Mouse (Mus musculus): ENCODE measurements at regions not wholly inside any gene's neighbourhood (a gene's known extent, or its start where the extent isn't known, plus 50 kb on each side); places are given as distances from the start of the nearest gene placed in this dataset.
"Not testable (repeated sequence)": the region's sequence is repeated elsewhere in the genome, so short reads cannot be mapped to it uniquely, and the experiment has no call there.

- DNase-seq (ENCODE audit: low spot score), result no peak
Observed at GRCm38 (mm10) chr2:18617520-18617919, 54.7 kb upstream of the Commd3 start.

DNA sequence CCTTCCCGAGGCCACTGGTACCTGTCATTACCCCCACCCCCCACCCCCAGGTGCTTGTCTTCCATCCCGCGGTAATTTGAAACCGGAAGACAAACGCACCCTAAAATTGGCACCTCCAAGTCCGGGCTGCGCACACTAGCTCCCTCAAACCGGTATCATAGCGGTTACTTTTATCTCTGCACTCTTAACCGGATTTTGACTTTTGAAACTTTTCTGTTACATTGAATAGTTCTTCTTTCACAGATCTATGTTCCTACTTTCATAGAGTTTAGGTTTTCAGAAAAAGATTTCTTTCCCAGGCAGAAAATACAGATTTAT lies 62.4 kb upstream of the Commd3 start:
- DNase-seq (ENCODE audit: low spot score), result no peak

- DNase-seq (ENCODE audit: low spot score), result no peak
Observed at GRCm38 (mm10) chr2:18609075-18609867, 62.9 kb upstream of the Commd3 start.

GRCm38 (mm10) chr2:18608260-18609074 lies 63.7 kb upstream of the Commd3 start:
- DNase-seq (ENCODE audit: low spot score), result peak; percentile 52

- no peak for DNase-seq (ENCODE audit: low spot score)
Observed at GRCm38 (mm10) chr2:18607586-18608259, 64.5 kb upstream of the Commd3 start.

DNA sequence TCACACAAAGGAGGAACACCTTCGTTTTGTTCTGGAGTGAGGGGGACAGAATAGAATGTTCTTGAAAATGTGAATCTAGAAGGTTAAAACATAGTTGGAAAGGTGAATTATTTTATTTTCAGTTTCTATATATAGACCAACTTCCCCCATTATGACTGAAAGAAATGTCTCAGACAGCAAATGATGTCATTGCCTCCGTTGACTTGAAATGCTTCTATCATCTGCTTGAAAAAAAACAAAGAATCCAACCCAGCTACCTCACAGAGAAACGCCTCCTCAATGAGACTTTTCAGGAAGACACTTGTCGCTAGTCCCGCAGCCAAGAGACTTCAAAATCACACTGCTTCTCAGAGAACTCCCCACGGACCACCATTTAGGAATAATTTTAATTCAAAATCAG lies 65.1 kb upstream of the Commd3 start:
- DNase-seq (ENCODE audit: low spot score), result no peak

- DNase-seq (ENCODE audit: low spot score), result no peak
Observed at GRCm38 (mm10) chr2:18592221-18592620, 80.0 kb upstream of the Commd3 start.

DNA sequence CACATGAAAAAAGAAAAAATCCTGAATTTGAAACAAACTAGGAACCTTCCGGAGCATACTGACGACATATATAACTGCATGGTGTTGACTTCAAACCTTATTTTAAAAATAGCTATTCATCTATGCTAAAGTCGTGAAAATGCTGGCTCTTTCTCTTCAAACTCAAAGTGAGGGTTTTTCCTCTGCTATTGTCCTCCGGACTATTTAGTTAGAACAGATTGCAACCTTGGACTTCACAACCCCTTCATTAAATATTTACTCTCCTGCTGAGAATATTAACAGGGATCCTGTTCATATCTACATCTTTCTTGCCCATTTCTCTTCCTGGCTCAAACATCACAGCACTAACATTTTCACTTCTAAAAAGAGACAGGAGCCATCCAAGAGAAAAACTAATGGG lies 84.0 kb upstream of the Commd3 start:
- no peak for DNase-seq (ENCODE audit: low spot score)

GRCm38 (mm10) chr2:18587746-18588231 lies 84.4 kb upstream of the Commd3 start:
- DNase-seq (ENCODE audit: low spot score), result no peak

DNA sequence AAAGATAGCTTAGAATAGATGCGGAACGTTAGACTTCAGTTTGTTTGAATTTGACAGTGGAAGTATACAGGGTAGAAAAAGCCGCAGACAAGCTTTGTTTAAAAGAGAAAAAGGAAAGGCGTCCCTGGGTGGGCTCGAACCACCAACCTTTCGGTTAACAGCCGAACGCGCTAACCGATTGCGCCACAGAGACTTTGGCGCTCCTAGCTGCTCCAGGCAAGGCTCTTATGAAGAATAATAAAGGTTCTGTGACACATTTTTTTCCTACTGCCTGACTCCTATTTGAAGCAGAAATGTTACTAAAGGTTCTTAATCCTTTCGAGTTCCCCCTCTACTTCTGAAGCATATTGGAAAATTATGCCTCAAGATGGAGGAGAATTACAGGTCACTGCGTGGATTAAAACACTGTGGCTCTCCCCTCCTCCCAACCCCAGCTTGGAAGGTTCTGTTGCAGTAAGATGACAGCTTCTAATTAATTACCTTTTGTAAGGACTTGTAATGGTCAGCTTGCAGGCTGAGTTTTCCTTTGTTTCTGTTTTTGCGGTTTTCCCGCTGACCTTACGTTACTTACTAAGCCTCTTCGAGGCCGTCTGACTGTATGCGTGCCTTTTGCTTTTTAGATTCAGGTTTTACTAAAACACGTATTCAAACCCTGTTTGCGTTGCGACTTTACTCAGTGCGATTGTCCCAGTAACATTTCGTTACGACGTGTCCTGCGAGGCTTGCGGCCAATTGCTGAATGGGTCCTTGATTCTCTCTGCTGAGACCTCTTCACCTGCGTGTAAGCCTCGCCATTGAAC lies 85.1 kb upstream of the Commd3 start:
- peak; percentile 89 for DNase-seq (ENCODE audit: low spot score)

DNA sequence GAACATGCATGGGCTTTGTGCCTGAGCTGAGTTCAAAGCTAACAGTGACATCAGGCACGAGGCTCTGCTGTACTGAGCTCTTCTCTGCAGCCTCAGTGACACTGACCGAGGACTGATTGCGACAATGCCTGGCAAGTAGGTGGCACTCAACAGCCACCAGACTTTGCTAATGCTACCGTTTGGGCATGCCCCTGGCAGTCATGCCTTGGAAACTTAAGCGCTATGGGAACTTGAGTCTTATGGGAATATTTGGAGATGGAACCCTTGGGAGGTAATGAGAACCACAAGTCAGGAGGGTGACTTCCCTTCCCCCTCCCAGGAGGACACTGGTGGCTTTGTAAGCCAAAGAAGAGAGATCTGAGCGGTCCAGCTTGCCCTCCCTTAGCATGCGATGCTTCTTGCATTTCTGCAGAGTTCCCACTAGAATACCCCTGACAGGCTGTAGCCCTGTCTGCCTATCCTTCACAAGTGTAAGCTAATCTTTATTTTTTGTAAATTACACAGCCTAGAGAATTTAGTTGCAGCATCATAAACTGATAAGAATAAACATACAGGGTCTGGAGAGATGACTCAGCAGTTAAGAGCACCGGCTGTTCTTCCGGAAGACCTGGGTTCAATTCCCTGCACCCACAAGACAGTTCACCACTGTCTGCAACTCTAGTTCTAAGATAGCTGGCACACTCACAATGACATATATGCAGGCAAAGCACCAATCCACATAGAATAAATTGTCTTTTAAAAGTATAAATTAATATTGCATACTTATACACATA lies 86.4 kb upstream of the Commd3 start:
- DNase-seq (ENCODE audit: low spot score), result peak; percentile 22

DNA sequence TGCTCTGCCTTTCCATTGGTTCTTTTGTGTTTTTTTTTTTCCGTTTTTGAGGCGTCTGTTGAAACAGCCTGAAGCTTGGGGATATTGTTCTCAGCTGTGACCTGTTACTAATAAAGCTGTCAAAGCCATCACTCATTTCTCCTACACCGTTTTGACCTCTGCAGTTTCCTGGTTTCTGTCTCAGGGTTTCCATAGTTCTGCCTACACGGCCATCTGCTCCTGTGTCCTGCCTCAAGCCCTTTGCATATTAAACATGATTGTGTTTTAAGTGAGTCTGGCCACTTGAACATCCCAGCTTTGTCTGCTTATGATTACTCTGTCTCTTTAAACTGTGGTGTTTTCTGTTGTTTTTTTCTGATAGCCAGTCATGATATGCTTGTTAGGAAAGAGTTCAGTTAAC lies 114.1 kb upstream of the Commd3 start:
- no peak for DNase-seq (ENCODE audit: low spot score)

DNA sequence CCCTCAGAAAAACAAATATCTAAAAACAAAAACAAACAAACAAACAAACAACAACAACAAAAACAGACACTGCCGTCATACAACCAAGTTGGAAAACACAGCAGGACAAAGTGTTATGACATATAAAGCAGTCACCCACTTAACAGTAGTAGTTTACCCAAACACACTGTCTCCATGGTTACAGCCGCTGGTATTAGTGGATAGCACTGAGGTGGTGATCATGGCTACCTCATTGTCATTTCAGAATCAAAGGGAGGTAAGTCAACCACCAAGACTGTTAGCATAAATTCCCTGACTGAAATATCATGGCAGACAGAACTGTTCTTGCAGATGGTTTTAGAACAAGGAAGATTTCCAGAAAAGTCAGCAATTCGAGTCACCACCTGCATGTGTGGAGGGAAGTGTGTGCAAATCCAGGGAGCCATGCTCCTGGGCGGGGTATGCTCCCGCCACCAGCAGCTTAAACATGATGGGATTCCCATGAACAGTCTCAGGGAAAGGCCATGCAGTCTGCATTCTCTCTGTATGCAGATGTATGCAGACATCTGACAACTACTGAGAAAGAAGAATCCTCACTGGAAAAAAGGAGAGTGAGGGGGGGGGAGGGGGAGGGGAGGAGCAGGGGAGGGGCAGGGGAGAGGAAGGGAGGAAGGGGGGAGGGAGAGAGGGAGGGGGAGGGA lies 124.1 kb upstream of the Commd3 start:
- DNase-seq (ENCODE audit: low spot score), result no peak

DNA sequence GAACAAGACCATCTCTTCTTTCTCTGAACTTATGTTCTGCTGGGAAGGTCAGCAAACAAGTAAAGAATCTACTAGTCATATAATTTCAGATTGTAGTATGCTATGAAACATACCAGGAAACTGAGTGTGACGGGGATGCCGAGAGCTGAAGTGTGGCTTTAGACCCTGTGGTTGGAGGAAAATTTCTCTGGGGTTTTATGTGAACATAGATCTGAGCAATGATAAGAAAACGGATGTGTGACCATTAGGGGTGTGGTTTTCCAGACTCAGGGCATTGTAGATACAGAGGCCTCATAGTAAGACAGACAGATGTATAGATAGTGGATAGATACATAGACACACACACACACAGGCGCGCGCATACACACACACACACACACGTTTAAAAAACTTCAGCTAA lies 131.8 kb upstream of the Dnajc1 start:
- no peak for DNase-seq (ENCODE audit: low spot score)

- no peak for DNase-seq (ENCODE audit: low spot score)
Observed at GRCm38 (mm10) chr2:18523911-18524310, 131.3 kb upstream of the Dnajc1 start.

DNA sequence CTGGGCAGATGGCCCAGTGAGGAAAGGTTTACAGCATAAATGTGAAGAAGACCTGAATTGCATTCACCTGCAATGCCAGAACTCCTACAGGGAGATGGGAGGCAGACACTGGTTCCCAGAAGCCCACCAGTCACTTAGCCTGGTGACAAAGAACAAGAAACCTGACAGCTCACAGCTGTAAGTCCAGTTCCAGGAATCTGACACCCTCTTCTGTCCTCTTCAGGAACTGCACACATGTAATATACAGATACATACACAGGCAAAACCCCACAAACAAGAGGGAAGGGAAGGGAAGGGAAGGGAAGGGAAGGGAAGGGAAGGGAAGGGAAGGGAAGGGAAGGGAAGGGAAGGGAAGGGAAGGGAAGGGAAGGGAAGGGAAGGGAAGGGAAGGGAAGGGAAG lies 120.8 kb upstream of the Dnajc1 start:
- DNase-seq (ENCODE audit: low spot score), result no peak

DNA sequence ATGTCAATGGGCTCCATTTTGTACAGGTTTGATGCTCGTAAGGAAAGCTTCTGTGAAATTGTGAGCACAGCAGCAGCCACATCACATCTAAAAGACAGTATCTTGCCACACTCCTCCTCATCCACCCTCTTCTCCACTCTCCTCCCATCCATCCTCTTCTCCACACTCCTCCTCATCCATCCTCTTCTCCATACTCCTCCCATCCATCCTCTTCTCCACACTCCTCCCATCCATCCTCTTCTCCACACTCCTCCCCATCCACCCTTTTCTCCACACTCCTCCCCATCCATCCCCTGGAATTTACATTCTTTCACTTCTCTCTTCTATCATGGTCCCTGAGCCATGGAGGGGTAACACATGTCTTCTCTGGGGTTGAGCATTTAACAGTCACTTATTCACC lies 116.7 kb upstream of the Dnajc1 start:
- no peak for DNase-seq (ENCODE audit: low spot score)

GRCm38 (mm10) chr2:18473361-18473771 lies 80.7 kb upstream of the Dnajc1 start:
- peak; percentile 20 for DNase-seq (ENCODE audit: low spot score)

- DNase-seq (ENCODE audit: low spot score), result no peak
Observed at GRCm38 (mm10) chr2:18460901-18461300, 68.3 kb upstream of the Dnajc1 start.

DNA sequence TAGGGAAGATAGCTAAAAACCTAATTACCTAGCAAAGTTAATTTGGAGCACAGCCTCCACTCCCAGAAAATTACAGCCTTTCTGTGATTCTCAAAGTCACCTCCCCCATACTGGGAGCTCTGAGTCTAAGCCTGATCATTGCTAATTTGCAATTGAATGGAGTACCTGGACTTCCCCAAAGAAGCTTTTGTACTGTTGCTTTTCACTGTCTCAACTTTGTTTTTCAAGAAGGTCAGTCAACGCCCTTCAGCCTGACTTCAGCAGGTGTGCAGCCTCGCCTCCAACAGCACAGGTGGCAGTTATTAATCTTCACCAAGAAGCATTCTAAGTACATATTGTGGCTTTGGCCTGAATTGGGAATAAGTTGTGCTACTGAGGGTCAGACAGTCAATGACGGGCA lies 67.7 kb upstream of the Dnajc1 start:
- not testable (repeated sequence) for DNase-seq (ENCODE audit: low spot score)

GRCm38 (mm10) chr2:18453426-18453825 lies 60.8 kb upstream of the Dnajc1 start:
- DNase-seq (ENCODE audit: low spot score), result not testable (repeated sequence)

Data from layer of hippocampus, adult 11-12 months (tissue).